Mouse (Mus musculus) stomach, postnatal 0 days (tissue): ENCODE results near the gene Vac14. TPM values are rescaled to one million over a fixed set of nuclear protein-coding genes. Genes with fewer than 3 reads are reported as not detected.
A peak's percentile ranks its signal among the peaks of the same experiment; 100 is the strongest.

Source experiments
- ATAC-seq: fragments of 200-750 bp; cut with Nextera tagmentation; 2 replicates; pipeline ENCODE4 v1.8.0; 2017; ENCODE audit not compliant: low FRiP score, low TSS enrichment
- DNase-seq: peaks from one replicate; pipeline ENCODE4 v3.0.0-alpha.2; 2016; ENCODE audit warnings: low spot score
- H3K27ac ChIP-seq: fragments of 300-500 bp; sonication (generic); replicated peaks from 2 replicates; pipeline ENCODE4 v1.5.1; 2014; ENCODE audit warnings: mild to moderate bottlenecking, control low read depth
- H3K27me3 ChIP-seq: fragments of 300-500 bp; sonication (generic); 2 replicates; pipeline ENCODE4 v1.6.1; 2014; ENCODE audit warnings: low read length; ENCODE audit not compliant: control insufficient read depth, insufficient read depth
- H3K36me3 ChIP-seq: fragments of 300-500 bp; sonication (generic); 2 replicates; pipeline ENCODE4 v1.6.1; 2014; ENCODE audit warnings: low read length, mixed read lengths; ENCODE audit not compliant: control insufficient read depth, insufficient read depth
- H3K4me1 ChIP-seq: fragments of 300-500 bp; sonication (generic); replicated peaks from 2 replicates; pipeline ENCODE4 v1.6.1; 2014; ENCODE audit warnings: antibody characterized with exemption; ENCODE audit not compliant: control insufficient read depth, insufficient read depth
- H3K4me2 ChIP-seq: fragments of 300-500 bp; sonication (generic); replicated peaks from 2 replicates; pipeline ENCODE4 v1.6.1; 2014; ENCODE audit warnings: low read depth, mild to moderate bottlenecking, control low read depth, moderate library complexity
- H3K4me3 ChIP-seq: fragments of 300-500 bp; sonication (generic); 2 replicates; pipeline ENCODE4 v1.5.1; 2014; ENCODE audit warnings: low read depth, low read length, control low read depth
- H3K9ac ChIP-seq: fragments of 300-500 bp; sonication (generic); 2 replicates; pipeline ENCODE4 v1.6.1; 2014; ENCODE audit warnings: mild to moderate bottlenecking, low read length, control low read depth, mixed read lengths
- H3K9me3 ChIP-seq: fragments of 300-500 bp; sonication (generic); 2 replicates; pipeline ENCODE4 v1.6.1; 2016; ENCODE audit warnings: low read length; ENCODE audit not compliant: control insufficient read depth
- CTCF ChIP-seq: IDR thresholded peaks from 2 replicates; pipeline ENCODE4 v1.5.1; 2016; ENCODE audit warnings: antibody characterized with exemption, low read depth, mild to moderate bottlenecking, moderate library complexity
- EP300 ChIP-seq: optimal IDR thresholded peaks from 2 replicates; pipeline ENCODE3; 2016; ENCODE audit warnings: antibody characterized with exemption
- WGBS: fragments of 180-500 bp; shearing (Covaris S2); extraction: QIAGEN DNeasy Blood & Tissue Kit; methylation state at CpG from one replicate; pipeline ENCODE4 v1.1.7; 2014; 5-methylcytosine and 5-hydroxymethylcytosine counted together
- polyA plus RNA-seq: library from polyadenylated mRNA; unstranded; fragments of >200 nt; fragmentation: Nextera tagmentation; extraction: Ambion mirVana; gene quantifications from 2 replicates; pipeline ENCODE4 v1.2.1, GENCODE M21; 2015

Gene Vac14
- polyA plus RNA-seq, 1 experiment from 2014 or later: 7.7 TPM

GRCm38 (mm10) chr8:110678989-110679388 lies 60.6 kb downstream of the Vac14 start:
- TF ChIP-seq CTCF (no peak), EP300 (no peak)
- H3K27ac ChIP-seq: no peak overlapping the region
- no peaks in the 10 kb centered on the region for H3K9me3 ChIP-seq
- DNase-seq: no peak
- H3K4me3 ChIP-seq: no peak overlapping the region
- no peak for ATAC-seq
- no peaks in the 10 kb centered on the region for H3K4me1 ChIP-seq
- WGBS: 77% methylated on average over 3 of the region's 3 CpGs
- H3K9ac ChIP-seq: no peak overlapping the region
- no peak overlapping the region for H3K4me2 ChIP-seq
- peaks cover 9% of the 10 kb centered on the region for H3K36me3 ChIP-seq
- H3K27me3 ChIP-seq: no peaks in the 10 kb centered on the region

- Histone ChIP-seq H3K9ac (no peak overlapping the region), H3K27me3 (no peaks in the 10 kb centered on the region), H3K27ac (peak overlapping the region; percentile 13; the same call in 1 of the 2 replicates), H3K4me1 (0 out of 2 replicates have a peak, but pooled peaks cover 5% of the 10 kb centered on the region), H3K9me3 (no peaks in the 10 kb centered on the region), H3K4me2 (no peak overlapping the region), H3K36me3 (peaks cover under 1% of the 10 kb centered on the region; the same call in 1 of the 2 replicates), H3K4me3 (no peak overlapping the region)
- 42% methylated on average over 5 of the region's 5 CpGs for WGBS
- DNase-seq (no peak), ATAC-seq (peak; percentile 49; the same call in 1 of the 2 replicates)
- TF ChIP-seq CTCF (no peak), EP300 (no peak)
Measured at GRCm38 (mm10) chr8:110687726-110688125, 69.3 kb downstream of the Vac14 start.

GRCm38 (mm10) chr8:110689961-110690360 lies 71.6 kb downstream of the Vac14 start:
- Histone ChIP-seq H3K27me3 (no peaks in the 10 kb centered on the region), H3K9ac (no peak overlapping the region), H3K9me3 (no peaks in the 10 kb centered on the region), H3K4me3 (no peak overlapping the region), H3K4me2 (no peak overlapping the region), H3K36me3 (no peaks in the 10 kb centered on the region; the same call in 1 of the 2 replicates), H3K4me1 (0 out of 2 replicates have a peak, but pooled peaks cover 5% of the 10 kb centered on the region), H3K27ac (no peak overlapping the region)
- no peak for TF ChIP-seq CTCF
- no peak for ATAC-seq
- DNase-seq: no peak
- 87% methylated on average over 9 of the region's 9 CpGs for WGBS

- H3K27ac ChIP-seq: no peak overlapping the region
- no peaks in the 10 kb centered on the region for H3K4me1 ChIP-seq
- no peaks in the 10 kb centered on the region for H3K27me3 ChIP-seq
- no peak overlapping the region for H3K9ac ChIP-seq
- ATAC-seq: no peak
- no peaks in the 10 kb centered on the region; the same call in 1 of the 2 replicates for H3K36me3 ChIP-seq
- no peaks in the 10 kb centered on the region for H3K9me3 ChIP-seq
- TF ChIP-seq CTCF (no peak), EP300 (no peak)
- WGBS: 81% methylated on average over 5 of the region's 5 CpGs
- no peak overlapping the region for H3K4me2 ChIP-seq
- no peak overlapping the region for H3K4me3 ChIP-seq
- DNase-seq: no peak
Measured at GRCm38 (mm10) chr8:110694226-110694625, 75.8 kb downstream of the Vac14 start.

- WGBS: 78% methylated on average over 4 of the region's 4 CpGs
- no peak overlapping the region for H3K9ac ChIP-seq
- H3K4me1 ChIP-seq: no peaks in the 10 kb centered on the region
- no peaks in the 10 kb centered on the region; the same call in 1 of the 2 replicates for H3K36me3 ChIP-seq
- H3K4me3 ChIP-seq: no peak overlapping the region
- H3K27ac ChIP-seq: no peak overlapping the region
- ATAC-seq (no peak), DNase-seq (no peak)
- H3K27me3 ChIP-seq: no peaks in the 10 kb centered on the region
- no peaks in the 10 kb centered on the region for H3K9me3 ChIP-seq
- TF ChIP-seq CTCF (no peak), EP300 (no peak)
- no peak overlapping the region for H3K4me2 ChIP-seq
Measured at GRCm38 (mm10) chr8:110694826-110695225, 76.4 kb downstream of the Vac14 start.

- WGBS: 82% methylated on average over 5 of the region's 5 CpGs
- ATAC-seq (no peak), DNase-seq (no peak)
- TF ChIP-seq EP300: no peak
- TF ChIP-seq CTCF: no peak
- no peaks in the 10 kb centered on the region for H3K9me3 ChIP-seq
- H3K4me2 ChIP-seq: no peak overlapping the region
- no peak overlapping the region for H3K9ac ChIP-seq
- no peak overlapping the region for H3K4me3 ChIP-seq
- no peaks in the 10 kb centered on the region for H3K4me1 ChIP-seq
- no peak overlapping the region for H3K27ac ChIP-seq
- H3K27me3 ChIP-seq: no peaks in the 10 kb centered on the region
- no peaks in the 10 kb centered on the region; the same call in 1 of the 2 replicates for H3K36me3 ChIP-seq
Measured at GRCm38 (mm10) chr8:110695431-110695830, 77.0 kb downstream of the Vac14 start.
